Mouse (Mus musculus): ENCODE data around the gene Nhlrc3. TPM values are rescaled to one million over a fixed set of nuclear protein-coding genes. Genes with fewer than 3 reads are reported as not detected.

The Nhlrc3 gene
- polyA plus RNA-seq, 1 experiment from 2014 or later = 9.3 TPM

DNA sequence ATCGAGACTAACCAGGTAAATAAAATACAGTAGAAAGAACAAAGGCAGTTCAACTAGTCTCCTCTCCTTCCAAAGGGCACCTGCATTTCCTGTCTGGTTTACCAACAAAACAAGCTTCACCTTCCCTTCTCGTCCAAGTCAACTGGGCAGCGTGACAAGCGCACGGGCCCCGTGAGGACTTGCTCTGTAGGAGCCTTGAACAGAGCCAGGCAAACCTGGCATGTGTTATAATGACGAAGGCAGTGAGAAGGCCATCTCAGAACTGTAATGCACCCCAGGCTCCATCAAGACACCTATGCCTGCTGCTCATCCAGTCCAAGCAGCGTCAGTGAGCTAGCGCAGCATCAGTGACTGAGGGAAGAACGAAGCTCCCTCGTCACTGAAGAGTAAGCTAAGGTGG, 12.5 kb downstream of the Nhlrc3 start:
- H3K36me3 ChIP-seq = peaks cover 60% of the 10 kb centered on the region
- no peak for DNase-seq (ENCODE audit: low spot score)
- peaks cover under 1% of the 10 kb centered on the region for H3K4me1 ChIP-seq (replicated peaks)
- 95% methylated on average over 11 of the region's 11 CpGs for WGBS
- H3K4me3 ChIP-seq = no peak overlapping the region
- no peak overlapping the region for H3K27ac ChIP-seq
- no peaks in the 10 kb centered on the region for H3K27me3 ChIP-seq (ENCODE audit: insufficient read depth, poor library complexity, severe bottlenecking)
- H3K9me3 ChIP-seq = no peaks in the 10 kb centered on the region

DNA sequence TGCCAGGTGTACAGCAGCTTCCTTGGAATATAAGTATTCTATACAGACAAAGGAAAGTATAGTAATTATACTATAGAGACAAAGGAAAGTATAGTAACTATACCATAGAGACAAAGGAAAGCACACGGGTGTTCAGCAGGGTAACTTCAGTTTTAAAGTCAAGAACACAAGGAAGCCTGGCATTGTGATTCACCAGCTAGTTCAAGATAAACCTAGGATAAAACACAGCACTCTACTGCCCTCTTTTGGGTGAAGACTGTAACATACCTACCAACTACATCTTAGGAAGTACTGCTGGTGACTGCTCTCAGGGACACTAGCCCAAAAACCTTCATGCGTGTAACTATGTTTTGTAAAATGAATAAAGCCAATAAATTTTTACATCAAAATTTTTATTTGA, 14.9 kb downstream of the Nhlrc3 start:
- Histone ChIP-seq H3K4me1 (replicated peaks) (peaks cover 10% of the 10 kb centered on the region), H3K4me3 (no peak overlapping the region), H3K27me3 (ENCODE audit: insufficient read depth, poor library complexity, severe bottlenecking) (no peaks in the 10 kb centered on the region), H3K9me3 (no peaks in the 10 kb centered on the region), H3K36me3 (peaks cover 35% of the 10 kb centered on the region), H3K27ac (no peak overlapping the region)
- no peak for DNase-seq (ENCODE audit: low spot score)
- 33% methylated on average over 2 of the region's 2 CpGs for WGBS

DNA sequence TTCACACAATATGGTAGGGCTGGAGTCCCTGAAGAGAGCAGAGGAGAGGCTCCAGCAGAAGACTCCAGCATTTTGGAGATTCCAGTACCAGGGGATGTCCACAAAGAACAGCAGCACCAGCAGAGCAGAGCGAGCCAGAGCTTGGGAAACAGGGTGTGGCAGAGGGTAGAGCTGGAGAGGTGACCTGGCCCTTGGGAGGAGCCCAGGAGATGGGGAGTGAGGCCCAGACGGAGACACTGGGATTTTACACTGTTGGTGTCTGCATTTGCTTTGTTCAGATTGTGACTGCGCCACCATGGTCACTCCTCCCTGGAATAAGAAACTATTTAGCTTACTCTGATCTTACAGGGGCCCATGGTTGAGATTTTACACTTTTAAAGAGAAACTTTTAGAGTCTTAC, 16.3 kb downstream of the Nhlrc3 start:
- no peak for DNase-seq (ENCODE audit: low spot score)
- H3K4me3 ChIP-seq = no peak overlapping the region
- H3K27ac ChIP-seq = no peak overlapping the region
- no peaks in the 10 kb centered on the region for H3K9me3 ChIP-seq
- H3K4me1 ChIP-seq (replicated peaks) = peaks cover 10% of the 10 kb centered on the region
- 83% methylated on average over 3 of the region's 3 CpGs for WGBS
- no peaks in the 10 kb centered on the region for H3K27me3 ChIP-seq (ENCODE audit: insufficient read depth, poor library complexity, severe bottlenecking)
- peaks cover 21% of the 10 kb centered on the region for H3K36me3 ChIP-seq

DNA sequence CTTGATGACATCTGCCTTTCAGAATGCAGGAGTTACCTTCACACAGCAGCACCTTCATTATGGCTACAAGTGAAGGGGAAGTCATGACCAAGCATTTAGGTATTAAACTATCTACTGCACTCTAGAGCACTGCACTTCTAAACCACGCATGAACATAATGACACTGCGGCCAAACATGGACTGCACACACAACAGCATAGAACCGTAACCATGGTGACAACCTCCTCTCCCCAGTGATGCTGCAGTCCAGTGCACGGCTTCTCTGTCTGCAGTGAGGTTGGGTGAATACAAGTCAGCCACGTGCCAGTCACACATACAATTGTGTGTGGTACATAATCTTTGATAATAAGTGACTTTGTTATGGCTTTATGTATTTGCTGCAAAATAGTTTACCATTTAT, 17.6 kb downstream of the Nhlrc3 start:
- Histone ChIP-seq H3K27me3 (ENCODE audit: insufficient read depth, poor library complexity, severe bottlenecking) (no peaks in the 10 kb centered on the region), H3K9me3 (no peaks in the 10 kb centered on the region), H3K4me3 (no peak overlapping the region), H3K27ac (no peak overlapping the region), H3K36me3 (peaks cover 8% of the 10 kb centered on the region; the same call in 1 of the 2 replicates), H3K4me1 (replicated peaks) (peaks cover 10% of the 10 kb centered on the region)
- DNase-seq (ENCODE audit: low spot score) = no peak
- WGBS = 67% methylated on average over 5 of the region's 5 CpGs

DNA sequence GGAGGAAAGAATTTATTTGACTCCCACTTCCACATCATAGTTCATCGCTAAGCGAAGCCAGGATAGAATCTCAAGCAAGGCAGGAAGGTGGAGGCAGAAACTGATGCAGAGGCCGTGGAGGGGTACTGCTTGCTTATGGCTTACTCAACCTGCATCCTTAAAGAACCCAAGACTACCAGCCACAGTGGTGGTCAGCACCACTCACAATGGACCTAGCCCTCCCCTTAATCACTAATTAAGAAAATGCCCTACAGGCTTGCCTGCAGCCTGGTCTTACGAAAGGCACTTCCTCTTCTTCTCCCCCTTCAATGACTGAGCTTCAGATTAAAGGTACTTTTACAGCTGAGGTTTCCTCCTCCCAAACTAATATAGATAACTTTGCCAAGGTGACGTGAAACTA, 26.6 kb downstream of the Nhlrc3 start:
- no peaks in the 10 kb centered on the region for H3K27me3 ChIP-seq (ENCODE audit: insufficient read depth, poor library complexity, severe bottlenecking)
- 85% methylated on average over 5 of the region's 5 CpGs for WGBS
- DNase-seq (ENCODE audit: low spot score) = no peak
- H3K4me3 ChIP-seq = no peak overlapping the region
- H3K27ac ChIP-seq = no peak overlapping the region
- H3K4me1 ChIP-seq (replicated peaks) = no peaks in the 10 kb centered on the region
- H3K9me3 ChIP-seq = no peaks in the 10 kb centered on the region
- H3K36me3 ChIP-seq = no peaks in the 10 kb centered on the region

DNA sequence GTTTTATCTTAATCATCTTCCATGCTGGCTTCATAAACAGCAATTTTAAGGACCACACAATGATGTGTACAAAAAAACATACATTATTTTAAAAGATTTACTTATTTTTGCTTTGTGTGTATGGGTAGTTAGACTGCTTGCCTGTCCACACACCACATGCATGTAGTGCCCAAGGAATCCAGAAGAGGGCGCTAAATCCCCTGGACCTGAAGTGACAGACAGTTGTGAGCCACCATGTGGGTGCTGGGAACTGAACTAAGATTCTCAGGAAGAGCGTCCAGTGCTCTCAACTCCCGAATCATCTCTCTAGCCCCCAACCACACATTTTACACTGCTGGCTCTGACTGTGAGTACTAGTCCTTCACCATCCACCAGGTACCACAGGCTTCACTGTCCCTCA, 28.5 kb downstream of the Nhlrc3 start:
- DNase-seq (ENCODE audit: low spot score) = no peak
- Histone ChIP-seq H3K9me3 (no peaks in the 10 kb centered on the region), H3K36me3 (no peaks in the 10 kb centered on the region), H3K27me3 (ENCODE audit: insufficient read depth, poor library complexity, severe bottlenecking) (no peaks in the 10 kb centered on the region), H3K4me1 (replicated peaks) (no peaks in the 10 kb centered on the region), H3K4me3 (no peak overlapping the region), H3K27ac (no peak overlapping the region)
- 75% methylated on average over 3 of the region's 3 CpGs for WGBS

DNA sequence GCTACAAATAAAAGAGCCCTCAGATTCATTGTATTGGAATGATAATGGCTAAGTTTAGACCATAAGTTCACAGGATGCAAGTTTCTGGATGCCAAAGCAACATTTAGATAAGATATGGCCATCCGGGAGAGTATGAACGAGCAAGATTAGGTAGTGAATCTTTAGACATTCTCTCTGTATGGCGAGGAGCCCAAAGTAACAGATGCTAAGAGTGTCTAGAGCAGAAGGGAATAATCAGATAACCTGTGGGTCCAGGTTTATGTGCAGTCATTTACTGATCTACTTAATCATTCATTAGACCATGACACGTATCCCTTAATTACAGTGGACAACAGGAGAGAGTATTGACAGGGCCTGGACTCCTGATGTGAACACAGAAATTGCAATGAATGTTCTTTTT, 39.6 kb downstream of the Nhlrc3 start:
- no peak overlapping the region for H3K4me3 ChIP-seq
- H3K27me3 ChIP-seq (ENCODE audit: insufficient read depth, poor library complexity, severe bottlenecking) = no peaks in the 10 kb centered on the region
- H3K27ac ChIP-seq = no peak overlapping the region
- 92% methylated on average over 4 of the region's 4 CpGs for WGBS
- no peaks in the 10 kb centered on the region for H3K4me1 ChIP-seq (replicated peaks)
- no peaks in the 10 kb centered on the region for H3K9me3 ChIP-seq
- H3K36me3 ChIP-seq = no peaks in the 10 kb centered on the region
- no peak for DNase-seq (ENCODE audit: low spot score)

DNA sequence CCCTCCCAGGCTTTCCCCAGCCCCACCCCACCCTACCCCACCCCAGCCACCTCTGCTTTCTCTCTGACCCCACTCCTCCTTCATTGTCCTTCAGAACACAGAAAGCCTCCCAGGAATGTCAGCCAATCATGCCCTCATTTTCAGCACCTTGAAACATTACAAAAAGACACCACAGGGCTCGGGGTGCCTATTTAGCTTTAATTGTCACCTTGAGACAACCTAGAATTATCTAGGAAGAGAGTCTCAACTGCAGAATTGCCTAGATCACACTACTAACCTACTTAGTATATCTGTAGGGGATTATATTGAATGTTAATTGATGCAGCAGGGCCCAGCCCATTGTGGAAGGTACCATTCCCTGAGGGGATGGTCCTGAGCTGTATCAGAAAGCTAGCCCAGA, 40.4 kb downstream of the Nhlrc3 start:
- no peak overlapping the region for H3K4me3 ChIP-seq
- H3K9me3 ChIP-seq = no peaks in the 10 kb centered on the region
- no peaks in the 10 kb centered on the region for H3K36me3 ChIP-seq
- no peak for DNase-seq (ENCODE audit: low spot score)
- no peaks in the 10 kb centered on the region for H3K4me1 ChIP-seq (replicated peaks)
- H3K27ac ChIP-seq = no peak overlapping the region
- whole genome bisulfite sequencing = 66% methylated on average over 1 of the region's 1 CpGs
- H3K27me3 ChIP-seq (ENCODE audit: insufficient read depth, poor library complexity, severe bottlenecking) = no peaks in the 10 kb centered on the region

DNA sequence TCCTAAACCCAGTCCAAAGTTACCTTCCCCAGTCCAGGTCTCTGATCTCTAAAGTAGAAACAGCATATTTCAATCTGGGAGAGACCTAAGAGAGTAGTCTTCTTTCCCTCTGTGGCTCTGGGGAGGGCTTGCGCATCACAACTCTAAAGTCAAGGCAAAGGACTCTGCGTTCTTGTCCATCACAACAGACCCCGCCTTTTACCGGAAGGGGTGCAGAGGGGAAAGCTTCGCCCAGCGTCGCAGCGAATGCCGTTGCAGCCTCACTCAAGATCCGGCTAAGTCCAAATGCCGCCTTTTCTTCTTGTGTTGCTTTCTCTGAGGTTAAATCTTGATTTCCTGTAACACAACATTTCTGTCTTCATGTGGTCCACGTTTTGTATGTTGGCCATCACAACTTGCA, 41.5 kb downstream of the Nhlrc3 start:
- Histone ChIP-seq H3K27ac (no peak overlapping the region), H3K4me1 (replicated peaks) (no peaks in the 10 kb centered on the region), H3K27me3 (ENCODE audit: insufficient read depth, poor library complexity, severe bottlenecking) (no peaks in the 10 kb centered on the region), H3K36me3 (no peaks in the 10 kb centered on the region), H3K9me3 (no peaks in the 10 kb centered on the region), H3K4me3 (no peak overlapping the region)
- no peak for DNase-seq (ENCODE audit: low spot score)
- 89% methylated on average over 12 of the region's 12 CpGs for WGBS

DNA sequence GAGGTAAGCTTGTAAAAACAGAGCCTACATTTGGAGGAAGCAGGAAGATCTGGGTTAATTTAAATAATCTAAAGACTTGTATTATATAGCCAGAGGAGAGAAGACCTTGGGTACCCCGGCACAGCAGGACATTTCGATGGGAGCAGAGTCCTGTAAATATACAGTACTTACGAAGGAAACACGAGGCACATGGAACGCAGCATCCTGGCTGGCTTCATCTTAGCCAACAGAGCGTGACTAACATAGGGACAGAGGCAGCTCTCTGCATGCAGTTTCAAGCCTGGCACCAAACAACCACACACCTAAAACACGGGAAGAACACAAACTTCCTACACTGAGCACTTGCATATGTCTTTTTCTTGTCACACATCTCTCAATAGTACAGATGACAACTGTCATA, 45.4 kb downstream of the Nhlrc3 start:
- Histone ChIP-seq H3K4me1 (replicated peaks) (peaks cover 9% of the 10 kb centered on the region), H3K27ac (no peak overlapping the region), H3K4me3 (no peak overlapping the region), H3K36me3 (no peaks in the 10 kb centered on the region), H3K9me3 (no peaks in the 10 kb centered on the region), H3K27me3 (ENCODE audit: insufficient read depth, poor library complexity, severe bottlenecking) (no peaks in the 10 kb centered on the region)
- DNase-seq (ENCODE audit: low spot score) = no peak
- 80% methylated on average over 7 of the region's 7 CpGs for WGBS

DNA sequence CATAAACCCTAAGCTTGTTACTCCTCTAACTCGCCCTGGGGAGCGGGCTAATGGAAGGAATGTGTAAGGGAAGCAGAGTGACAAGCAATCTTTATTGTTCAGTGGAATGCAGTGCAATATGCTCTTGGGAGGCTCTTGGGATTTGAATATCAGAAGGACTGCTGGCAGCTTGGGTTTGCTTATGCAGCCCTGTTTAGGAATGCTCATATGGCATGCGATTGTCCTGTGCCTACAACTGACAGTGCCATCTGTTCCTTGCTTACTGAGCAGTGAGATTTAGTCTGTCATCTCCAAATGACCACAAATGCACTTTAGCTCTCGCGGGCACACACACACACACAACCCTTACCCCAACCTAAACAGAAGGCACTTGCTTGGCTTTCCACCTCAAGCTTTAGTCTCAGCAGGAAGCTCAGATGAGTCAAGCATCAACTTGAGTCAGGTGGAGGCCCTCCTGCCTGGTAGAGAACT, 47.1 kb downstream of the Nhlrc3 start:
- DNase-seq (ENCODE audit: low spot score) = peak; percentile 3
- H3K4me3 ChIP-seq = no peak overlapping the region
- H3K27me3 ChIP-seq (ENCODE audit: insufficient read depth, poor library complexity, severe bottlenecking) = no peaks in the 10 kb centered on the region
- no peak overlapping the region; the same call in 1 of the 2 replicates for H3K27ac ChIP-seq
- H3K9me3 ChIP-seq = no peaks in the 10 kb centered on the region
- 53% methylated on average over 5 of the region's 5 CpGs for WGBS
- peaks cover 9% of the 10 kb centered on the region for H3K4me1 ChIP-seq (replicated peaks)
- H3K36me3 ChIP-seq = no peaks in the 10 kb centered on the region

DNA sequence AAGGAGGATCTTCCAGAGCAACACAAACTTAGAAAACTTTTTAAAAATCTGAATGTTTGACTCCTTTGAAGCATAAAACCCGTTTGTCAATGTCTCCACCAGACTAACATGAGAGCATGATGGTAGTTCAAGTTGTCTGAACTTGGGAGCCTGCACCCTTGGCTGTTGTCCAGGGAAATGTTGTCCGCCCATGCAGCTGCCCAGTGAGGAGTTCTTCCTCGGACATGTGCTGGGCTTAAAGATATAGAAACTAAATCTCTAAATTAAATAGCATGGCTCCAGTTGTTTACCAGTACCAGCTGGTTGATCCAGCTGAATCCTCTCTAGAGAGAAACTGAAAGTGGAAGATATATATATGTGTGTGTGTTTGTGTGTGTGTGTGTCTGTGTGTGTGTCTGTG, 49.2 kb downstream of the Nhlrc3 start:
- DNase-seq (ENCODE audit: low spot score) = no peak
- Histone ChIP-seq H3K36me3 (no peaks in the 10 kb centered on the region), H3K4me3 (no peak overlapping the region), H3K9me3 (no peaks in the 10 kb centered on the region), H3K4me1 (replicated peaks) (peaks cover 16% of the 10 kb centered on the region), H3K27me3 (ENCODE audit: insufficient read depth, poor library complexity, severe bottlenecking) (no peaks in the 10 kb centered on the region), H3K27ac (no peak overlapping the region)
- 81% methylated on average over 3 of the region's 3 CpGs for WGBS

DNA sequence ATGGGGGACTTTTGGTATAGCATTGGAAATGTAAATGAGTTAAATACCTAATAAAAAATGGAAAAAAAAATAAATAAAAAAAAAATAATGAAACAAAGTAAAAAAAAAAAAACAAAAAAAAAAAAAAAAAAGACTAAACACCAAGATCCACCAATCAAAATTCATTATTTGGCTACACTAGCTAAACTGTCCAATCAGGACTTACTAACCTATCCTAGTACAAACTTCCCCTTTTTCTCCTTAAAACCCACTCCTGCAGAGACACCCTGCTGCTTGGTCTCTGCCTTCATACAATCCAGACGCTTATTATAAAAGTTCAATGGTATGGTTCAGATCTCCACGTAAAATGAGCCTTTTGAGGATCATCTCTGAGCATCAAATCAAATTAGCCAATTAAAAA, 49.7 kb downstream of the Nhlrc3 start:
- Histone ChIP-seq H3K27me3 (ENCODE audit: insufficient read depth, poor library complexity, severe bottlenecking) (no peaks in the 10 kb centered on the region), H3K27ac (no peak overlapping the region), H3K36me3 (no peaks in the 10 kb centered on the region), H3K4me3 (no peak overlapping the region), H3K4me1 (replicated peaks) (peaks cover 16% of the 10 kb centered on the region), H3K9me3 (no peaks in the 10 kb centered on the region)
- 65% methylated on average over 2 of the region's 2 CpGs for WGBS
- DNase-seq (ENCODE audit: low spot score) = no peak

DNA sequence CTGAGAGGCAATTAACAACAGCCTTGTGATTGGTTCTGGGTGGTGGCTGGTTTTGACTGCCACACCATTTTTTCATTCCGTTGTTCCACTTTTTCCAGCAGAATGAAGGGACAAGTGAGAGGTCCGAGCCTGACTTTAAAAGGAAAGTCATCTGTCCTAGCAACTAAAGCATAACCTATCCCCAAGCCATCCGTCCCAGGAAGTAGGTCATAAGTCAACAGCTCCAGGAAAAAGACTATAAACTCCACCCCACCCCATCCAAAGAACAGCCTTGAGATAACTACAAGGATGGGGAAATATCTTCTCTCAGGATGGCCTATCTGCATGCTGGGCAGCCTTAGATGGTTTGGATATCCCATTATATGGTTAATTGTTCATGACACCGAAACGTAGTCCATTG, 50.9 kb downstream of the Nhlrc3 start:
- Histone ChIP-seq H3K4me3 (no peak overlapping the region), H3K9me3 (no peaks in the 10 kb centered on the region), H3K27ac (no peak overlapping the region), H3K36me3 (no peaks in the 10 kb centered on the region), H3K27me3 (ENCODE audit: insufficient read depth, poor library complexity, severe bottlenecking) (no peaks in the 10 kb centered on the region), H3K4me1 (replicated peaks) (peaks cover 16% of the 10 kb centered on the region)
- WGBS = 90% methylated on average over 5 of the region's 5 CpGs
- no peak for DNase-seq (ENCODE audit: low spot score)
